Mouse (Mus musculus) embryonic facial prominence, embryonic 11.5 days (tissue): Measurements from ENCODE around the gene Vav2. TPM values are rescaled to one million over a fixed set of nuclear protein-coding genes. Genes with fewer than 3 reads are reported as not detected.

Experiments
- ATAC-seq: fragments of 200-750 bp; cut with Nextera tagmentation; replicated peaks from 2 replicates; pipeline ENCODE4 v1.8.0; 2017; ENCODE audit warnings: low read depth; ENCODE audit not compliant: insufficient number of reproducible peaks, low FRiP score, low TSS enrichment
- DNase-seq: peaks from one replicate; pipeline ENCODE4 v3.0.0-alpha.2; 2015; ENCODE audit warnings: low spot score
- H3K27ac ChIP-seq: fragments of 300-500 bp; sonication (generic); replicated peaks from 2 replicates; pipeline ENCODE4 v1.5.1; 2014; ENCODE audit warnings: mild to moderate bottlenecking, low read depth, low read length, control low read depth
- H3K27me3 ChIP-seq: fragments of 300-500 bp; sonication (generic); 2 replicates; pipeline ENCODE4 v1.6.1; 2014; ENCODE audit warnings: mild to moderate bottlenecking, low read length, moderate library complexity, mixed read lengths; ENCODE audit not compliant: control insufficient read depth, insufficient read depth
- H3K36me3 ChIP-seq: fragments of 300-500 bp; sonication (generic); replicated peaks from 2 replicates; pipeline ENCODE4 v1.6.1; 2014; ENCODE audit warnings: low read depth, mild to moderate bottlenecking, low read length, moderate library complexity, mixed read lengths; ENCODE audit not compliant: control insufficient read depth, insufficient read depth
- H3K4me1 ChIP-seq: fragments of 300-500 bp; sonication (generic); 2 replicates; pipeline ENCODE4 v1.6.1; 2014; ENCODE audit warnings: low read length, mixed read lengths; ENCODE audit not compliant: control insufficient read depth, insufficient read depth
- H3K4me2 ChIP-seq: fragments of 300-500 bp; sonication (generic); 2 replicates; pipeline ENCODE4 v1.6.1; 2014; ENCODE audit warnings: low read depth, mild to moderate bottlenecking, control low read depth, low read length, moderate library complexity
- H3K4me3 ChIP-seq: fragments of 300-500 bp; sonication (generic); 2 replicates; pipeline ENCODE4 v1.5.1; 2014; ENCODE audit warnings: low read depth, low read length, control low read depth
- H3K9ac ChIP-seq: fragments of 300-500 bp; sonication (generic); replicated peaks from 2 replicates; pipeline ENCODE4 v1.6.1; 2014; ENCODE audit warnings: mild to moderate bottlenecking, control low read depth, low read length
- H3K9me3 ChIP-seq: fragments of 300-500 bp; sonication (generic); replicated peaks from 2 replicates; pipeline ENCODE4 v1.6.1; 2016; ENCODE audit warnings: mild to moderate bottlenecking, low read length, inconsistent platforms, mixed read lengths; ENCODE audit not compliant: control insufficient read depth
- WGBS: fragments of 180-500 bp; shearing (Covaris S2); extraction: QIAGEN DNeasy Blood & Tissue Kit; methylation state at CpG from one replicate; pipeline ENCODE4 v1.1.7; 2014; 5-methylcytosine and 5-hydroxymethylcytosine counted together
- polyA plus RNA-seq: library from polyadenylated mRNA; unstranded; fragments of >200 nt; fragmentation: Nextera tagmentation; extraction: Ambion mirVana; gene quantifications from 2 replicates; pipeline ENCODE4 v1.2.1, GENCODE M21; 2014

Vav2 gene
- polyA plus RNA-seq, 1 experiment from 2014 or later, result 5.2 TPM

- Histone ChIP-seq H3K4me1 (no peaks in the 10 kb centered on the region), H3K27me3 (no peaks in the 10 kb centered on the region), H3K36me3 (no peaks in the 10 kb centered on the region), H3K4me2 (no peak overlapping the region), H3K9ac (no peak overlapping the region), H3K4me3 (no peak overlapping the region), H3K27ac (no peak overlapping the region), H3K9me3 (no peaks in the 10 kb centered on the region)
- WGBS, result 29% methylated on average over 7 of the region's 7 CpGs
- DNase-seq (no peak), ATAC-seq (no peak)
These were observed 194.5 kb downstream of the Vav2 start for GRCm38 (mm10) chr2:27232376-27232775.

DNA sequence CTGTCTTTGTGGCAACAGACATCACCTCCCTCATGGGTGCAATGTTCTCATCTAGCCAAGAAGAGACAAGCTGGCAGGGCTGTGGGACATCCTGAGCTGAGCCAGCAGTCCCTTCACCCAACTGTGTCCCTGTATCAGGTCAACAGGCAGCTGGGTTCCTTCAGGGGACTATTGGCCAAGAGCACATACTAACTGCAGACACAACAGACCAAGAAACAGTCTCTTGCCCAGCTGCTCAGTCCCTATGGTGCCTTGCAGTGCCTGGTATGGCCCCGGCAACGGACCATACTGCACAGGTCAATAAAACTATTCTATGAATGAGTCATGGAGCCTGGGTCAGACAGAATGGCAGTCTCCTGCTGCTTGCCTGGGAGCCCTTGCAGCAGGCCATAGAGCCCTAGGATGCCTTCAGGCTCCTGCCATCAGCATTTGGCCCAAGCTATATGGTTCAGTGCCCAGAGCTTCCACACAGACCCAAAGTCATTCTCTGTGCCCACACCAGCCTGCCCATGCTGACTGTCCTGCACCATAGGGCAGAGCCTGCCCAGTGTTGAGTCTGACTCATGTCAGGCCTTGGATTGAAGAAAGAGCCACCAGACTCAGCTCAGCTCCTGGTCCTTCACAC lies 197.2 kb downstream of the Vav2 start:
- Histone ChIP-seq H3K9ac (no peak overlapping the region), H3K9me3 (no peaks in the 10 kb centered on the region), H3K27me3 (no peaks in the 10 kb centered on the region), H3K4me2 (no peak overlapping the region), H3K4me1 (no peaks in the 10 kb centered on the region), H3K36me3 (no peaks in the 10 kb centered on the region), H3K4me3 (no peak overlapping the region), H3K27ac (no peak overlapping the region)
- ATAC-seq (no peak), DNase-seq (no peak)
- 89% methylated on average over 2 of the region's 2 CpGs for WGBS

DNA sequence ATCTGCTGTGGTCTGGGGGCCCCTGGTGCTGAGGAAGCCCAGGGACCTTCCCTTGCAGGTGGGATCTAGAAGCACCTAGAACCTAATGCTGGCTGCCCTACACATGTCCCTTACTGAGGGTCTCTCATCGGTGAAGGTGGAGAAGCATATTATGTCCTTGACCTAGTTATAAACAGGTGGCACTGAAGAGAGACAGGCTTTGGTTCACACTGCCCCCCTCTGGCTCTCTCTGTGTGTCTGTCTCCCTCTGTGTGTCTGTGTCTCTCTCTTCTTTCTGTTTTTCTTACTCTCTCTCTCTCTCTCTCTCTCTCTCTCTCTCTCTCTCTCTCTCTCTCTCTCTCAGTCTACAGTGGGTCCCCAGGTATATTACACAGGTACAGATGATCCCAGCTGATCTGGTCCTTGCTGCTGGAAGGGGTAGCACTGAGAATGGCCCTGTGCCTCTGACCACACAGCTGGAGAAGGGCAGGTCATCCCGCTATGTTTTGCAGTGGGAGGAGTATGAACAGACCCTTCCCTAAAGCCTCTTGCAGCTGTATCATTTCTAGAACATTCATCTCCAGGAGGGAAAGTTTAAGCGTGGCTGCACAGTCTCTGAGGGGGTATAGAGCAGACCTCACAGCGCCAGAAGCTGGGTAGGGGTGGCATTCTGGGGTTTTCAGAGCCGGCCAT lies 197.9 kb downstream of the Vav2 start:
- no peak for ATAC-seq
- H3K4me2 ChIP-seq, result no peak overlapping the region
- H3K27me3 ChIP-seq, result no peaks in the 10 kb centered on the region
- H3K9me3 ChIP-seq, result no peaks in the 10 kb centered on the region
- DNase-seq, result no peak
- no peak overlapping the region for H3K4me3 ChIP-seq
- H3K36me3 ChIP-seq, result no peaks in the 10 kb centered on the region
- WGBS, result 83% methylated on average over 5 of the region's 5 CpGs
- no peaks in the 10 kb centered on the region for H3K4me1 ChIP-seq
- no peak overlapping the region for H3K27ac ChIP-seq
- H3K9ac ChIP-seq, result no peak overlapping the region

DNA sequence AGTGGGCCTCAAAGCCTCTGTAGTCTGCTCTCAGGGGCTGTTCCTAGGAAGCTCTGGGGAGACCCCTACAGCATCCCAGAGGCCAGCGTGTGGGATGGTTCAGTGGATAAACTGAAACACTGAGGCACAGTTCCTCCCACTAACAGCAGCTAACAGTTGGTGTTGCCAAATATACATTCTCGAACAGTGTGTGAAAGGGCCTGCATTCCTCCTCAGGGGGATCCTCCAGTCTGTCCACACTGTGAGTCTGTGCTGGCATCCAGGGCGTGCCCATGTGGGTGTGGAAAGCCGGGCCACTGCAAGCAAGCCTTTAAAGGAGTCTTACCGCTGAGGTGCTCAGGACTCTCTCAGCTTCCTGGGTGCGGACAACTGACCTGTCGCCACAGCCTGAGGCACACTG lies 200.3 kb downstream of the Vav2 start:
- Histone ChIP-seq H3K4me1 (no peaks in the 10 kb centered on the region), H3K9me3 (no peaks in the 10 kb centered on the region), H3K4me2 (no peak overlapping the region), H3K4me3 (no peak overlapping the region), H3K9ac (no peak overlapping the region), H3K27me3 (no peaks in the 10 kb centered on the region), H3K36me3 (no peaks in the 10 kb centered on the region), H3K27ac (no peak overlapping the region)
- DNase-seq, result no peak
- WGBS, result 74% methylated on average over 7 of the region's 7 CpGs
- no peak for ATAC-seq

GRCm38 (mm10) chr2:27223012-27223421 lies 203.8 kb downstream of the Vav2 start:
- H3K4me2 ChIP-seq, result no peak overlapping the region
- 90% methylated on average over 7 of the region's 7 CpGs for WGBS
- H3K4me3 ChIP-seq, result no peak overlapping the region
- no peaks in the 10 kb centered on the region for H3K27me3 ChIP-seq
- H3K36me3 ChIP-seq, result no peaks in the 10 kb centered on the region
- H3K4me1 ChIP-seq, result no peaks in the 10 kb centered on the region
- no peak overlapping the region for H3K27ac ChIP-seq
- no peak for ATAC-seq
- no peak for DNase-seq
- no peaks in the 10 kb centered on the region for H3K9me3 ChIP-seq
- no peak overlapping the region for H3K9ac ChIP-seq

- WGBS, result 79% methylated on average over 8 of the region's 8 CpGs
These were observed 208.3 kb downstream of the Vav2 start for GRCm38 (mm10) chr2:27218569-27218968.

GRCm38 (mm10) chr2:27218121-27218544 lies 208.7 kb downstream of the Vav2 start:
- no peak overlapping the region for H3K4me3 ChIP-seq

More at GRCm38 (mm10) chr2:27218569-27218968, 208.3 kb downstream of the Vav2 start:
- no peaks in the 10 kb centered on the region for H3K4me1 ChIP-seq
- H3K27ac ChIP-seq, result no peak overlapping the region
- H3K9ac ChIP-seq, result no peak overlapping the region
- DNase-seq (no peak), ATAC-seq (no peak)
- H3K4me3 ChIP-seq, result no peak overlapping the region
- H3K27me3 ChIP-seq, result no peaks in the 10 kb centered on the region
- no peaks in the 10 kb centered on the region for H3K9me3 ChIP-seq
- no peak overlapping the region for H3K4me2 ChIP-seq
- no peaks in the 10 kb centered on the region for H3K36me3 ChIP-seq

DNA sequence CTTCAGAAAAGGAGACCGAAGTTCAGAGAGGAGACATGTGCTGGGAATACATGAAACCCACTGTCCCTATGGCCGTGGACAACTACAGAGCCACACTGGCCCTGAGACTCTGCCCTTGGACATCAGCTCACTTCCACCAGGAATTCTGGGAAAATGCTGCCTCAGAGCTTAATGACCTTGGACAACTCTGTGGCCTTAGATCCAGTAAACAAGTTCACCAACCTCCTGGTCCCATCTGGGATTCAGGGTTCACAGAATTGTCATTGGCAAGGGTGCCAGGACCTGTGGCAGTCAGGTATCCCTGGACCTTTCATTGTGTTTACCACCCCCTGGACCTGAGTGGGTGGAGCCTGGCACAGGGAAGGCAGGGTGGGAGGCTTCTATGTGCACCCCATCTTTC lies 211.3 kb downstream of the Vav2 start:
- no peaks in the 10 kb centered on the region for H3K9me3 ChIP-seq
- H3K4me3 ChIP-seq, result no peak overlapping the region
- DNase-seq (no peak), ATAC-seq (no peak)
- no peaks in the 10 kb centered on the region for H3K27me3 ChIP-seq
- no peak overlapping the region for H3K4me2 ChIP-seq
- H3K4me1 ChIP-seq, result no peaks in the 10 kb centered on the region
- WGBS, result 71% methylated on average over 2 of the region's 2 CpGs
- H3K36me3 ChIP-seq, result no peaks in the 10 kb centered on the region
- no peak overlapping the region for H3K27ac ChIP-seq
- no peak overlapping the region for H3K9ac ChIP-seq

More at GRCm38 (mm10) chr2:27218121-27218544, 208.7 kb downstream of the Vav2 start:
- no peak overlapping the region for H3K9ac ChIP-seq
- DNase-seq (no peak), ATAC-seq (no peak)
- no peaks in the 10 kb centered on the region for H3K9me3 ChIP-seq
- 67% methylated on average over 2 of the region's 2 CpGs for WGBS
- no peaks in the 10 kb centered on the region for H3K36me3 ChIP-seq
- no peak overlapping the region for H3K27ac ChIP-seq
- H3K27me3 ChIP-seq, result no peaks in the 10 kb centered on the region
- H3K4me1 ChIP-seq, result no peaks in the 10 kb centered on the region
- no peak overlapping the region for H3K4me2 ChIP-seq
